In genomic region chr4:149853698-149854284, GRCm38 (mm10) we compare ENCODE assay signal across 8 mouse cellular contexts.
A peak's percentile ranks its signal among the peaks of the same experiment; 100 is the strongest.
DNase-seq lines count a peak whose midpoint lies in the region; ATAC-seq lines count a peak whose summit lies in the region.

No protein-coding gene starts in this region.

- no peak overlapping the region for H3K27ac ChIP-seq in heart, embryonic 15.5 days
- no peak overlapping the region for H3K27ac ChIP-seq in embryonic facial prominence, embryonic 10.5 days (replicated peaks)
- H3K27ac ChIP-seq in hindbrain, embryonic 11.5 days (ENCODE audit: low read depth, low read length) = no peak overlapping the region
- no peak overlapping the region for H3K27ac ChIP-seq in midbrain, embryonic 11.5 days (ENCODE audit: low read depth, low read length)

- H3K4me3 ChIP-seq in heart, embryonic 15.5 days = peak overlapping the region; percentile 36; the same call in 1 of the 2 replicates
- H3K4me3 ChIP-seq in embryonic facial prominence, embryonic 10.5 days = peak overlapping the region; percentile 47
- no peak overlapping the region for H3K4me3 ChIP-seq in hindbrain, embryonic 11.5 days (ENCODE audit: low read depth, low read length)
- peak overlapping the region; percentile 20 for H3K4me3 ChIP-seq in midbrain, embryonic 11.5 days (ENCODE audit: low read depth, low read length)

- H3K4me2 ChIP-seq in heart, embryonic 15.5 days = peak overlapping the region; percentile 63
- H3K4me2 ChIP-seq in hindbrain, embryonic 11.5 days (replicated peaks; ENCODE audit: low read depth, low read length) = peak overlapping the region; percentile 51; the same call in 1 of the 2 replicates
- peak overlapping the region; percentile 45 for H3K4me2 ChIP-seq in midbrain, embryonic 11.5 days

- H3K36me3 ChIP-seq in heart, embryonic 15.5 days = no peaks in the 10 kb centered on the region
- H3K36me3 ChIP-seq in embryonic facial prominence, embryonic 10.5 days (replicated peaks) = no peaks in the 10 kb centered on the region
- H3K36me3 ChIP-seq in hindbrain, embryonic 11.5 days (ENCODE audit: control insufficient read depth, insufficient read depth, low read length) = no peaks in the 10 kb centered on the region
- no peaks in the 10 kb centered on the region for H3K36me3 ChIP-seq in midbrain, embryonic 11.5 days (ENCODE audit: control insufficient read depth, insufficient read depth, low read length)

- ATAC-seq in heart, embryonic 15.5 days (replicated peaks; ENCODE audit: insufficient number of reproducible peaks, insufficient read depth, low FRiP score, low read depth) = no peak
- ATAC-seq in hindbrain, embryonic 11.5 days (ENCODE audit: low FRiP score) = no peak
- ATAC-seq in midbrain, embryonic 11.5 days (ENCODE audit: low FRiP score) = no peak

- intact Hi-C loops in heart, postnatal 14 days (cut with DNase I) = no loop called here

- WGBS in heart, embryonic 15.5 days = 71% methylated on average over 4 of the region's 4 CpGs
- WGBS in embryonic facial prominence, embryonic 10.5 days = 66% methylated on average over 4 of the region's 4 CpGs
- WGBS in hindbrain, embryonic 11.5 days = 65% methylated on average over 4 of the region's 4 CpGs
- 66% methylated on average over 4 of the region's 4 CpGs for WGBS in midbrain, embryonic 11.5 days

- peaks cover 26% of the 10 kb centered on the region for H3K4me1 ChIP-seq in heart, embryonic 15.5 days (replicated peaks)
- H3K4me1 ChIP-seq in embryonic facial prominence, embryonic 10.5 days = peaks cover 50% of the 10 kb centered on the region
- no peaks in the 10 kb centered on the region; the same call in 1 of the 2 replicates for H3K4me1 ChIP-seq in hindbrain, embryonic 11.5 days (replicated peaks; ENCODE audit: control insufficient read depth, insufficient read depth, low read length)
- peaks cover 7% of the 10 kb centered on the region for H3K4me1 ChIP-seq in midbrain, embryonic 11.5 days (ENCODE audit: control insufficient read depth, insufficient read depth, low read length)

- DNase-seq in heart, postnatal 14 days = no peak
- no peak for DNase-seq in embryonic facial prominence, embryonic 10.5 days (ENCODE audit: low spot score)
- no peak for DNase-seq in hindbrain, embryonic 11.5 days (ENCODE audit: low spot score)
- DNase-seq in midbrain, embryonic 11.5 days (ENCODE audit: low spot score, missing footprints) = peak; percentile 85
- DNase-seq in frontal cortex, postnatal 36 days (ENCODE audit: low spot score in 2 of 2) = no peak
- DNase-seq in gastrocnemius, adult 8-10 months (ENCODE audit: low spot score in 2 of 2) = no peak
- DNase-seq in ovary, adult 18-20 months (ENCODE audit: low spot score) = no peak

- H3K9me3 ChIP-seq in heart, embryonic 15.5 days (replicated peaks) = no peaks in the 10 kb centered on the region
- H3K9me3 ChIP-seq in embryonic facial prominence, embryonic 10.5 days = no peaks in the 10 kb centered on the region
- no peaks in the 10 kb centered on the region for H3K9me3 ChIP-seq in hindbrain, embryonic 11.5 days (ENCODE audit: control insufficient read depth, low read length)
- no peaks in the 10 kb centered on the region for H3K9me3 ChIP-seq in midbrain, embryonic 11.5 days (ENCODE audit: control insufficient read depth, low read length)

- H3K9ac ChIP-seq in heart, embryonic 15.5 days = no peak overlapping the region
- H3K9ac ChIP-seq in hindbrain, embryonic 11.5 days (ENCODE audit: low read depth, low read length) = no peak overlapping the region
- no peak overlapping the region for H3K9ac ChIP-seq in midbrain, embryonic 11.5 days (ENCODE audit: low read length)

- H3K27me3 ChIP-seq in heart, embryonic 15.5 days = peaks cover 6% of the 10 kb centered on the region; the same call in 1 of the 2 replicates
- H3K27me3 ChIP-seq in embryonic facial prominence, embryonic 10.5 days (replicated peaks; ENCODE audit: low read depth, poor library complexity, severe bottlenecking) = peaks cover 10% of the 10 kb centered on the region; the same call in 1 of the 2 replicates
- H3K27me3 ChIP-seq in hindbrain, embryonic 11.5 days (ENCODE audit: control insufficient read depth, insufficient read depth, low read length) = no peaks in the 10 kb centered on the region
- no peaks in the 10 kb centered on the region for H3K27me3 ChIP-seq in midbrain, embryonic 11.5 days (ENCODE audit: control insufficient read depth, insufficient read depth, low read length)
